ENCODE assay signal across 24 mouse cellular contexts in genomic region chrX:13848473-13848872, GRCm38 (mm10). TPM values are rescaled to one million over a fixed set of nuclear protein-coding genes. Genes with fewer than 3 reads are reported as not detected.
A peak's percentile ranks its signal among the peaks of the same experiment; 100 is the strongest.
DNase-seq lines count a peak whose midpoint lies in the region; ATAC-seq and TF ChIP-seq lines count a peak whose summit lies in the region.
"Had no signal": no experiment of that assay in that cellular context is flagged by ENCODE, and none has a peak within 500 bp of the region (broad histone marks: within the 10 kb centered on the region; RNA-seq: fewer than 3 reads in every experiment).

No protein-coding gene starts in this region.

- H3K79me2 ChIP-seq in MEL (ENCODE audit: control insufficient read depth, insufficient read depth, low read length, poor library complexity): peaks cover 8% of the 10 kb centered on the region

- no peak for TF ChIP-seq RAD21 in MEL (IDR thresholded peaks at IDR 0.05; ENCODE audit: low read depth, low read length)

- 73% methylated on average over 1 of the region's 1 CpGs for WGBS in intestine, embryonic 16.5 days
- 74% methylated on average over 1 of the region's 1 CpGs for WGBS in intestine, embryonic 15.5 days
- 56% methylated on average over 1 of the region's 1 CpGs for whole genome bisulfite sequencing in intestine, postnatal 0 days
- WGBS in liver, embryonic 15.5 days (ENCODE audit: insufficient replicate concordance): 48% methylated on average over 1 of the region's 1 CpGs

- no peak for DNase-seq in MEL (ENCODE audit: low read depth, low spot score)
- no peak for DNase-seq in urinary bladder, postnatal 4 days (ENCODE audit: low spot score in 2 of 2)
- DNase-seq in right cerebral cortex, adult 18-20 months: no peak
- DNase-seq: adrenal gland, adult 8-10 months; adrenal gland, postnatal 25 days; cerebellum, postnatal 25 days; forebrain, postnatal 0 days; gastrocnemius, adult 2 months; gastrocnemius, postnatal 14 days; heart, adult 18-20 months; heart, postnatal 10 days; heart, postnatal 4 days had no signal

- H3K27ac ChIP-seq in intestine, embryonic 16.5 days (ENCODE audit: low read length): no peak overlapping the region
- H3K27ac ChIP-seq in intestine, embryonic 15.5 days: no peak overlapping the region
- peak overlapping the region; percentile 68 for H3K27ac ChIP-seq in MEL (ENCODE audit: control insufficient read depth, low read depth, low read length)
- H3K27ac ChIP-seq in intestine, postnatal 0 days (ENCODE audit: low read depth, low read length): no peak overlapping the region
- no peak overlapping the region for H3K27ac ChIP-seq in liver, embryonic 15.5 days (replicated peaks)
- H3K27ac ChIP-seq: embryonic facial prominence, embryonic 12.5 days; embryonic facial prominence, embryonic 15.5 days; heart, embryonic 15.5 days; hindbrain, postnatal 0 days had no signal

- ATAC-seq in intestine, embryonic 16.5 days: no peak
- no peak for ATAC-seq in intestine, embryonic 15.5 days
- ATAC-seq in intestine, postnatal 0 days: no peak
- no peak for ATAC-seq in liver, embryonic 15.5 days (ENCODE audit: insufficient read depth)
- ATAC-seq: activated CD4-positive, CD25-positive, alpha-beta regulatory T cell, adult 4 months; CD4-positive, CD25-positive, alpha-beta regulatory T cell, adult 4 months; forebrain, embryonic 14.5 days; forebrain, postnatal 0 days; hindbrain, postnatal 0 days had no signal

- no peaks in the 10 kb centered on the region for H3K9me3 ChIP-seq in intestine, embryonic 16.5 days (ENCODE audit: control insufficient read depth, low read length)
- no peaks in the 10 kb centered on the region for H3K9me3 ChIP-seq in intestine, embryonic 15.5 days
- no peaks in the 10 kb centered on the region for H3K9me3 ChIP-seq in MEL (replicated peaks; ENCODE audit: insufficient read depth, low read length)
- H3K9me3 ChIP-seq in intestine, postnatal 0 days (ENCODE audit: control insufficient read depth): no peaks in the 10 kb centered on the region
- H3K9me3 ChIP-seq in liver, embryonic 15.5 days (replicated peaks): no peaks in the 10 kb centered on the region
- H3K9me3 ChIP-seq: embryonic facial prominence, embryonic 12.5 days; embryonic facial prominence, embryonic 15.5 days; heart, embryonic 15.5 days had no signal

- H3K4me3 ChIP-seq in intestine, embryonic 16.5 days (ENCODE audit: low read length): no peak overlapping the region
- no peak overlapping the region for H3K4me3 ChIP-seq in intestine, embryonic 15.5 days (replicated peaks)
- peak overlapping the region; percentile 82 to 89 for H3K4me3 ChIP-seq in MEL (ENCODE audit: control insufficient read depth in 1 of 2, insufficient read depth in 1 of 2, low read depth in 2 of 2, low read length in 2 of 2)
- H3K4me3 ChIP-seq in intestine, postnatal 0 days (ENCODE audit: low read depth, low read length): no peak overlapping the region
- H3K4me3 ChIP-seq in liver, embryonic 15.5 days (replicated peaks): no peak overlapping the region
- H3K4me3 ChIP-seq: embryonic facial prominence, embryonic 12.5 days; gastrocnemius, adult 2 months; heart, embryonic 12.5 days; heart, embryonic 15.5 days had no signal

- no peaks in the 10 kb centered on the region for H3K27me3 ChIP-seq in intestine, embryonic 16.5 days (replicated peaks; ENCODE audit: control insufficient read depth, insufficient read depth, low read length)
- H3K27me3 ChIP-seq in intestine, embryonic 15.5 days (replicated peaks): no peaks in the 10 kb centered on the region
- no peaks in the 10 kb centered on the region; a peak in 1 of 4 replicates for H3K27me3 ChIP-seq in MEL (ENCODE audit: control insufficient read depth in 1 of 2, insufficient read depth in 2 of 2, low read length in 2 of 2)
- H3K27me3 ChIP-seq in intestine, postnatal 0 days (replicated peaks; ENCODE audit: control insufficient read depth, insufficient read depth, low read length): no peaks in the 10 kb centered on the region
- H3K27me3 ChIP-seq in liver, embryonic 15.5 days: peaks cover 14% of the 10 kb centered on the region
- H3K27me3 ChIP-seq: embryonic facial prominence, embryonic 12.5 days; embryonic facial prominence, embryonic 15.5 days; heart, embryonic 12.5 days; heart, embryonic 15.5 days had no signal

- no peaks in the 10 kb centered on the region for H3K36me3 ChIP-seq in intestine, embryonic 16.5 days (ENCODE audit: control insufficient read depth, insufficient read depth, low read length)
- no peaks in the 10 kb centered on the region for H3K36me3 ChIP-seq in intestine, embryonic 15.5 days
- peaks cover 0 to 6% of the 10 kb centered on the region in 2 experiments; a peak in 2 of 4 replicates for H3K36me3 ChIP-seq in MEL (ENCODE audit: control insufficient read depth in 1 of 2, insufficient read depth in 2 of 2, low read length in 2 of 2)
- H3K36me3 ChIP-seq in intestine, postnatal 0 days (ENCODE audit: control insufficient read depth, insufficient read depth): no peaks in the 10 kb centered on the region
- H3K36me3 ChIP-seq in liver, embryonic 15.5 days (replicated peaks): no peaks in the 10 kb centered on the region
- H3K36me3 ChIP-seq: embryonic facial prominence, embryonic 12.5 days; embryonic facial prominence, embryonic 15.5 days; heart, embryonic 12.5 days; heart, embryonic 15.5 days had no signal

- TF ChIP-seq CTCF in MEL (IDR thresholded peaks at IDR 0.05 in 2 of 3, conservative IDR thresholded peaks at IDR 0.05 in 1 of 3; ENCODE audit: control insufficient read depth in 1 of 3, insufficient read depth in 1 of 3, low read depth in 2 of 3, low read length in 3 of 3, poor library complexity in 1 of 3, severe bottlenecking in 1 of 3): no peak
- no peak for TF ChIP-seq CTCF in intestine, postnatal 0 days (IDR thresholded peaks at IDR 0.05; ENCODE audit: low read depth)

- H3K4me1 ChIP-seq in intestine, embryonic 16.5 days (ENCODE audit: control insufficient read depth, insufficient read depth, low read length): no peaks in the 10 kb centered on the region
- H3K4me1 ChIP-seq in intestine, embryonic 15.5 days (replicated peaks): no peaks in the 10 kb centered on the region
- peaks cover 9 to 10% of the 10 kb centered on the region in 2 experiments; a peak in 3 of 4 replicates for H3K4me1 ChIP-seq in MEL (ENCODE audit: control insufficient read depth in 1 of 2, insufficient read depth in 2 of 2, low read length in 2 of 2)
- H3K4me1 ChIP-seq in intestine, postnatal 0 days (replicated peaks; ENCODE audit: control insufficient read depth, insufficient read depth, low read length): no peaks in the 10 kb centered on the region
- no peaks in the 10 kb centered on the region for H3K4me1 ChIP-seq in liver, embryonic 15.5 days (replicated peaks)
- H3K4me1 ChIP-seq: embryonic facial prominence, embryonic 12.5 days; embryonic facial prominence, embryonic 15.5 days; heart, embryonic 12.5 days; heart, embryonic 15.5 days had no signal

- H3K4me2 ChIP-seq in intestine, embryonic 16.5 days (ENCODE audit: low read depth, low read length): 0 out of 2 replicates have a peak overlapping the region, but pooled peaks have one; percentile 51
- no peak overlapping the region for H3K4me2 ChIP-seq in intestine, embryonic 15.5 days (replicated peaks)
- peak overlapping the region; percentile 69; the same call in 1 of the 2 replicates for H3K4me2 ChIP-seq in intestine, postnatal 0 days (replicated peaks; ENCODE audit: low read depth)
- peak overlapping the region; percentile 81; the same call in 1 of the 2 replicates for H3K4me2 ChIP-seq in liver, embryonic 15.5 days
- H3K4me2 ChIP-seq: embryonic facial prominence, embryonic 15.5 days had no signal

- no peak for TF ChIP-seq POLR2A in MEL (IDR thresholded peaks at IDR 0.05; ENCODE audit: control insufficient read depth in 1 of 2, insufficient read depth in 1 of 2, low read depth in 1 of 2, low read length in 2 of 2, poor library complexity in 1 of 2)

- no peak overlapping the region for H3K9ac ChIP-seq in intestine, embryonic 16.5 days (ENCODE audit: low read depth, low read length)
- no peak overlapping the region for H3K9ac ChIP-seq in intestine, embryonic 15.5 days
- H3K9ac ChIP-seq in MEL (ENCODE audit: control insufficient read depth, low read depth, low read length, poor library complexity, severe bottlenecking): no peak overlapping the region; the same call in 1 of the 2 replicates
- H3K9ac ChIP-seq in intestine, postnatal 0 days (ENCODE audit: low read depth, low read length): no peak overlapping the region
- H3K9ac ChIP-seq in liver, embryonic 15.5 days: no peak overlapping the region
- H3K9ac ChIP-seq: embryonic facial prominence, embryonic 12.5 days; embryonic facial prominence, embryonic 15.5 days; forebrain, postnatal 0 days; heart, embryonic 12.5 days; heart, embryonic 15.5 days had no signal

- peak; percentile 39 to 60; a peak in 2 of 4 replicates for TF ChIP-seq EP300 in MEL (IDR thresholded peaks at IDR 0.05; ENCODE audit: low read depth in 1 of 2, low read length in 2 of 2)

TF ChIP-seq in MEL, 35 proteins besides CTCF, POLR2A, EP300 and RAD21 (continues in another document):
- TF ChIP-seq BHLHE40 (IDR thresholded peaks at IDR 0.05; ENCODE audit: borderline replicate concordance, low read depth, low read length) (peak; percentile 17; the same call in 1 of the 2 replicates), RCOR1 (IDR thresholded peaks at IDR 0.05; ENCODE audit: low read depth, low read length) (peak; percentile 68), ETS1 (IDR thresholded peaks at IDR 0.05; ENCODE audit: low read depth, low read length) (peak; percentile 68), ELF1 (IDR thresholded peaks at IDR 0.05; ENCODE audit: low read depth, low read length) (peak; percentile 18; the same call in 1 of the 2 replicates), GATA1 (IDR thresholded peaks at IDR 0.05; ENCODE audit: low read depth, low read length) (peak; percentile 82), ZNF384 (IDR thresholded peaks at IDR 0.05; ENCODE audit: low read depth, low read length) (no peak), E2F4 (IDR thresholded peaks at IDR 0.05; ENCODE audit: borderline replicate concordance, low read depth, low read length) (no peak), ZC3H11A (IDR thresholded peaks at IDR 0.05; ENCODE audit: low read depth, low read length) (no peak), SIN3A (IDR thresholded peaks at IDR 0.05; ENCODE audit: low read length) (peak; percentile 28; the same call in 1 of the 2 replicates), ZMIZ1 (IDR thresholded peaks at IDR 0.05; ENCODE audit: low read depth, low read length) (no peak), TCF12 (IDR thresholded peaks at IDR 0.05; ENCODE audit: low read depth, low read length) (peak; percentile 64; the same call in 1 of the 2 replicates)

RNA-seq across cellular contexts. Expression of gene Cask, which starts 2.7 kb away (rescaled TPM):
- polyA plus RNA-seq in intestine, embryonic 16.5 days (2015; fragmentation: Nextera tagmentation; extraction: Ambion mirVana): 8.9 and 10.1 TPM in 2 replicates
- polyA plus RNA-seq in intestine, embryonic 15.5 days (2015; fragmentation: Nextera tagmentation; extraction: Ambion mirVana): 10.9 and 11.3 TPM in 2 replicates
- 9.4 and 10.6 TPM in 2 replicates for total RNA-seq in MEL (2012; rRNA removed)
- 10 to 100 TPM in 1 of 2 experiments, not detected in 1; 13.3 TPM for polyA plus RNA-seq in MEL (2012; ENCODE audit: insufficient read depth in 1 of 2, insufficient read length in 2 of 2, low read depth in 1 of 2, low replicate concordance in 2 of 2, missing spikeins in 1 of 2)
- 9.0 and 9.8 TPM in 2 replicates for polyA plus RNA-seq in intestine, postnatal 0 days (2015; fragmentation: Nextera tagmentation; extraction: Ambion mirVana)
- 1.0 and 1.3 TPM in 2 replicates for polyA plus RNA-seq in liver, embryonic 15.5 days (2015; fragmentation: Nextera tagmentation; extraction: Ambion mirVana)

Comparison
In these comparisons a context has a peak if more than half of its experiments do, and no peak if none do; other contexts are left out.
1. H3K4me3 ChIP-seq: peak in MEL (2 of 2); none in intestine, embryonic 16.5 days (single experiment), intestine, embryonic 15.5 days (single experiment), intestine, postnatal 0 days (single experiment) and liver, embryonic 15.5 days (single experiment).